Mouse (Mus musculus): ENCODE results near the gene Tmem72. TPM values are rescaled to one million over a fixed set of nuclear protein-coding genes. Genes with fewer than 3 reads are reported as not detected.

Gene Tmem72
- polyA plus RNA-seq, 2 experiments = under 0.01 to 0.01 TPM

- no peak for ATAC-seq (ENCODE audit: insufficient read depth)
- 31% methylated on average over 2 of the region's 2 CpGs for WGBS (ENCODE audit: insufficient replicate concordance)
Observed at GRCm38 (mm10) chr6:116697413-116697812, 19.3 kb downstream of the Tmem72 start.

GRCm38 (mm10) chr6:116694346-116694745 is 22.4 kb downstream of the Tmem72 start:
- Histone ChIP-seq H3K9ac (replicated peaks) (no peak overlapping the region), H3K4me1 (replicated peaks; ENCODE audit: control insufficient read depth in 2 of 2, insufficient read depth in 2 of 2, low read length in 1 of 2) (no peaks in the 10 kb centered on the region), H3K4me2 (ENCODE audit: low read depth) (no peak overlapping the region), H3K27ac (no peak overlapping the region), H3K9me3 (ENCODE audit: control insufficient read depth, low read length) (no peaks in the 10 kb centered on the region), H3K4me3 (ENCODE audit: insufficient read depth in 1 of 2, low read depth in 2 of 2, low read length in 2 of 2) (no peak overlapping the region), H3K27me3 (ENCODE audit: control insufficient read depth, insufficient read depth, low read length) (no peaks in the 10 kb centered on the region), H3K36me3 (replicated peaks; ENCODE audit: control insufficient read depth, insufficient read depth, low read depth) (no peaks in the 10 kb centered on the region)
- ATAC-seq (ENCODE audit: insufficient read depth) = no peak
- WGBS (ENCODE audit: insufficient replicate concordance) = 68% methylated on average over 3 of the region's 3 CpGs
- DNase-seq (ENCODE audit: low read depth in 3 of 3, low spot score in 3 of 3) = no peak
- TF ChIP-seq EP300 (IDR thresholded peaks at IDR 0.05; ENCODE audit: low read depth) = no peak
- no peak for TF ChIP-seq CTCF (IDR thresholded peaks at IDR 0.05; ENCODE audit: low read depth)

More at GRCm38 (mm10) chr6:116697413-116697812, 19.3 kb downstream of the Tmem72 start:
- H3K4me3 ChIP-seq (ENCODE audit: insufficient read depth in 1 of 2, low read depth in 2 of 2, low read length in 2 of 2) = no peak overlapping the region
- TF ChIP-seq EP300 (IDR thresholded peaks at IDR 0.05; ENCODE audit: low read depth) = no peak
- TF ChIP-seq CTCF (IDR thresholded peaks at IDR 0.05; ENCODE audit: low read depth) = peak; percentile 57
- H3K36me3 ChIP-seq (replicated peaks; ENCODE audit: control insufficient read depth, insufficient read depth, low read depth) = no peaks in the 10 kb centered on the region
- H3K27ac ChIP-seq = no peak overlapping the region
- no peak overlapping the region for H3K4me2 ChIP-seq (ENCODE audit: low read depth)
- no peaks in the 10 kb centered on the region for H3K27me3 ChIP-seq (ENCODE audit: control insufficient read depth, insufficient read depth, low read length)
- H3K9me3 ChIP-seq (ENCODE audit: control insufficient read depth, low read length) = no peaks in the 10 kb centered on the region
- H3K9ac ChIP-seq (replicated peaks) = no peak overlapping the region
- peak in 1 of 3 experiments; percentile 43 for DNase-seq (ENCODE audit: low read depth in 3 of 3, low spot score in 3 of 3)
- H3K4me1 ChIP-seq (replicated peaks; ENCODE audit: control insufficient read depth in 2 of 2, insufficient read depth in 2 of 2, low read length in 1 of 2) = no peaks in the 10 kb centered on the region

- Histone ChIP-seq H3K9me3 (ENCODE audit: control insufficient read depth, low read length) (no peaks in the 10 kb centered on the region), H3K9ac (replicated peaks) (no peak overlapping the region), H3K36me3 (replicated peaks; ENCODE audit: control insufficient read depth, insufficient read depth, low read depth) (no peaks in the 10 kb centered on the region), H3K4me3 (ENCODE audit: insufficient read depth in 1 of 2, low read depth in 2 of 2, low read length in 2 of 2) (no peak overlapping the region), H3K4me2 (ENCODE audit: low read depth) (no peak overlapping the region), H3K27me3 (ENCODE audit: control insufficient read depth, insufficient read depth, low read length) (no peaks in the 10 kb centered on the region), H3K27ac (no peak overlapping the region), H3K4me1 (replicated peaks; ENCODE audit: control insufficient read depth in 2 of 2, insufficient read depth in 2 of 2, low read length in 1 of 2) (no peaks in the 10 kb centered on the region)
- DNase-seq (ENCODE audit: low read depth in 3 of 3, low spot score in 3 of 3) = no peak
- no peak for ATAC-seq (ENCODE audit: insufficient read depth)
- TF ChIP-seq CTCF (IDR thresholded peaks at IDR 0.05; ENCODE audit: low read depth) (no peak), EP300 (IDR thresholded peaks at IDR 0.05; ENCODE audit: low read depth) (no peak)
- 60% methylated on average over 4 of the region's 4 CpGs for WGBS (ENCODE audit: insufficient replicate concordance)
Observed at GRCm38 (mm10) chr6:116693639-116694038, 23.1 kb downstream of the Tmem72 start.

- no peak overlapping the region for H3K4me3 ChIP-seq (ENCODE audit: insufficient read depth in 1 of 2, low read depth in 2 of 2, low read length in 2 of 2)
- DNase-seq (ENCODE audit: low read depth in 3 of 3, low spot score in 3 of 3) = peak in 1 of 3 experiments; percentile 37
- no peaks in the 10 kb centered on the region; a peak in 1 of 4 replicates for H3K4me1 ChIP-seq (replicated peaks; ENCODE audit: control insufficient read depth in 2 of 2, insufficient read depth in 2 of 2, low read length in 1 of 2)
- no peaks in the 10 kb centered on the region for H3K27me3 ChIP-seq (ENCODE audit: control insufficient read depth, insufficient read depth, low read length)
- TF ChIP-seq CTCF (IDR thresholded peaks at IDR 0.05; ENCODE audit: low read depth) = no peak
- no peak for TF ChIP-seq EP300 (IDR thresholded peaks at IDR 0.05; ENCODE audit: low read depth)
- H3K9ac ChIP-seq (replicated peaks) = no peak overlapping the region
- H3K9me3 ChIP-seq (ENCODE audit: control insufficient read depth, low read length) = no peaks in the 10 kb centered on the region
- WGBS (ENCODE audit: insufficient replicate concordance) = 4% methylated on average over 6 of the region's 6 CpGs
- no peaks in the 10 kb centered on the region for H3K36me3 ChIP-seq (replicated peaks; ENCODE audit: control insufficient read depth, insufficient read depth, low read depth)
- H3K4me2 ChIP-seq (ENCODE audit: low read depth) = no peak overlapping the region
- no peak for ATAC-seq (ENCODE audit: insufficient read depth)
- H3K27ac ChIP-seq = no peak overlapping the region
Observed at GRCm38 (mm10) chr6:116682317-116682716, 34.4 kb downstream of the Tmem72 start.

GRCm38 (mm10) chr6:116679563-116680288 is 37.0 kb downstream of the Tmem72 start:
- H3K27ac ChIP-seq = no peak overlapping the region
- peaks cover 0 to 10% of the 10 kb centered on the region in 2 experiments; a peak in 2 of 4 replicates for H3K4me1 ChIP-seq (replicated peaks; ENCODE audit: control insufficient read depth in 2 of 2, insufficient read depth in 2 of 2, low read length in 1 of 2)
- H3K36me3 ChIP-seq (replicated peaks; ENCODE audit: control insufficient read depth, insufficient read depth, low read depth) = no peaks in the 10 kb centered on the region
- H3K9me3 ChIP-seq (ENCODE audit: control insufficient read depth, low read length) = no peaks in the 10 kb centered on the region
- DNase-seq (ENCODE audit: low read depth in 3 of 3, low spot score in 3 of 3) (no peak), ATAC-seq (ENCODE audit: insufficient read depth) (0 out of 2 replicates have a peak, but pooled peaks have one; percentile 23)
- WGBS (ENCODE audit: insufficient replicate concordance) = 37% methylated on average over 5 of the region's 5 CpGs
- no peak overlapping the region for H3K9ac ChIP-seq (replicated peaks)
- TF ChIP-seq CTCF (IDR thresholded peaks at IDR 0.05; ENCODE audit: low read depth) (no peak), EP300 (IDR thresholded peaks at IDR 0.05; ENCODE audit: low read depth) (no peak)
- no peaks in the 10 kb centered on the region for H3K27me3 ChIP-seq (ENCODE audit: control insufficient read depth, insufficient read depth, low read length)
- H3K4me2 ChIP-seq (ENCODE audit: low read depth) = no peak overlapping the region
- no peak overlapping the region for H3K4me3 ChIP-seq (ENCODE audit: insufficient read depth in 1 of 2, low read depth in 2 of 2, low read length in 2 of 2)

All from liver, embryonic 14.5 days (tissue).